Mouse (Mus musculus): ENCODE data around the gene 1700023F06Rik. TPM values are rescaled to one million over a fixed set of nuclear protein-coding genes. Genes with fewer than 3 reads are reported as not detected.

1700023F06Rik gene
- total RNA-seq (2012; rRNA removed) (not detected in 2 replicates), total RNA-seq (2014; rRNA removed) (not detected in 2 replicates), polyA plus RNA-seq (2012; ENCODE audit: insufficient read length, low read depth) (not detected in 2 replicates)

- H3K9me3 ChIP-seq (replicated peaks; ENCODE audit: low read length) = peaks cover 4% of the 10 kb centered on the region
- no peak within 1 kb of the TSS for H3K27ac ChIP-seq (ENCODE audit: insufficient read depth, low read depth)
- H3K4me1 ChIP-seq (ENCODE audit: control insufficient read depth in 1 of 2, insufficient read depth in 2 of 2) = 0 out of 4 replicates have a peak, but pooled peaks cover 0 to 6% of the 10 kb centered on the region in 2 experiments
- no peaks in the 10 kb centered on the region for H3K36me3 ChIP-seq (replicated peaks in 1 of 2; ENCODE audit: control insufficient read depth in 1 of 2, insufficient read depth in 1 of 2, low read length in 1 of 2)
- H3K27me3 ChIP-seq (replicated peaks) = no peaks in the 10 kb centered on the region
- no peak for DNase-seq (ENCODE audit: extremely low read depth)
- H3K4me3 ChIP-seq (replicated peaks in 1 of 3; ENCODE audit: low read depth in 2 of 3, low read length in 2 of 3, poor library complexity in 1 of 3) = no peak within 1 kb of the TSS
- H3K4me2 ChIP-seq (ENCODE audit: insufficient read depth, low read depth, poor library complexity, severe bottlenecking) = no peak within 1 kb of the TSS
- dilution Hi-C loops (cut with MboI; ENCODE audit: extremely low pct_ligation_motif_present, extremely low pct_unique_long_range_greater_than_20kb, low sequenced_read_pairs) = no loop called here
- in situ Hi-C loops (cut with MboI; ENCODE audit: low pct_ligation_motif_present, low pct_unique_long_range_greater_than_20kb, low sequenced_read_pairs) = no loop called here
- no peak for TF ChIP-seq RCOR1 (conservative IDR thresholded peaks at IDR 0.05; ENCODE audit: low read depth, low read length)
- no peak for TF ChIP-seq MAFK (IDR thresholded peaks at IDR 0.05; ENCODE audit: insufficient replicate concordance, low read length)
- H3K9ac ChIP-seq (ENCODE audit: insufficient read depth, low read depth) = no peak within 1 kb of the TSS
- H3K79me2 ChIP-seq (replicated peaks; ENCODE audit: control insufficient read depth, extremely low read depth, insufficient read depth, poor library complexity, severe bottlenecking) = no peaks in the 10 kb centered on the region
Measured at GRCm38 (mm10) chr11:103208458-103208857, at the start of gene 1700023F06Rik. Gene 1700023F06Rik, minus strand, starts transcription at chr11:103208558.

GRCm38 (mm10) chr11:103257938-103258481, 49.7 kb upstream of the 1700023F06Rik start:
- Histone ChIP-seq H3K36me3 (replicated peaks in 1 of 2; ENCODE audit: control insufficient read depth in 1 of 2, insufficient read depth in 1 of 2, low read length in 1 of 2) (peaks cover 0 to 35% of the 10 kb centered on the region in 2 experiments), H3K79me2 (replicated peaks; ENCODE audit: control insufficient read depth, extremely low read depth, insufficient read depth, poor library complexity, severe bottlenecking) (peaks cover 14% of the 10 kb centered on the region), H3K27me3 (replicated peaks) (no peaks in the 10 kb centered on the region), H3K4me2 (ENCODE audit: insufficient read depth, low read depth, poor library complexity, severe bottlenecking) (0 out of 2 replicates have a peak overlapping the region, but pooled peaks have one; percentile 3), H3K9ac (ENCODE audit: insufficient read depth, low read depth) (no peak overlapping the region), H3K4me1 (ENCODE audit: control insufficient read depth in 1 of 2, insufficient read depth in 2 of 2) (peaks cover 54 to 91% of the 10 kb centered on the region in 2 experiments), H3K4me3 (replicated peaks in 1 of 3; ENCODE audit: low read depth in 2 of 3, low read length in 2 of 3, poor library complexity in 1 of 3) (no peak overlapping the region), H3K9me3 (replicated peaks; ENCODE audit: low read length) (no peaks in the 10 kb centered on the region), H3K27ac (ENCODE audit: insufficient read depth, low read depth) (peak overlapping the region; percentile 50)
- in situ Hi-C loops (cut with MboI; ENCODE audit: low pct_ligation_motif_present, low pct_unique_long_range_greater_than_20kb, low sequenced_read_pairs) = no loop called here
- peak; percentile 80 for DNase-seq (ENCODE audit: extremely low read depth)
- dilution Hi-C loops (cut with MboI; ENCODE audit: extremely low pct_ligation_motif_present, extremely low pct_unique_long_range_greater_than_20kb, low sequenced_read_pairs) = no loop called here
- TF ChIP-seq CTCF (conservative IDR thresholded peaks at IDR 0.05 in 1 of 2, IDR thresholded peaks at IDR 0.05 in 1 of 2; ENCODE audit: low read depth in 2 of 2, low read length in 2 of 2) (no peak), TCF12 (IDR thresholded peaks at IDR 0.05; ENCODE audit: low read depth, low read length) (peak; percentile 44; the same call in 1 of the 2 replicates), KAT2A (IDR thresholded peaks at IDR 0.05; ENCODE audit: insufficient replicate concordance, low read length) (no peak), MAZ (IDR thresholded peaks at IDR 0.05; ENCODE audit: low read depth, low read length) (no peak), JUND (conservative IDR thresholded peaks at IDR 0.05; ENCODE audit: low read depth, low read length) (0 out of 2 replicates have a peak, but pooled peaks have one; percentile 18), MEF2A (IDR thresholded peaks at IDR 0.05; ENCODE audit: borderline replicate concordance, low read depth, low read length) (peak; percentile 16; the same call in 1 of the 2 replicates), MAX (IDR thresholded peaks at IDR 0.05; ENCODE audit: low read length) (0 out of 2 replicates have a peak, but pooled peaks have one; percentile 7), E2F4 (IDR thresholded peaks at IDR 0.05; ENCODE audit: insufficient replicate concordance, low read depth, low read length) (no peak), JUN (IDR thresholded peaks at IDR 0.05; ENCODE audit: insufficient read depth, low read depth, low read length) (peak; percentile 36; the same call in 1 of the 2 replicates), EP300 (IDR thresholded peaks at IDR 0.05; ENCODE audit: low read length) (peak; percentile 72), IRF4 (IDR thresholded peaks at IDR 0.05; ENCODE audit: low read depth, low read length) (0 out of 2 replicates have a peak, but pooled peaks have one; percentile 59), NELFE (IDR thresholded peaks at IDR 0.05; ENCODE audit: low read depth, low read length) (no peak), CHD2 (IDR thresholded peaks at IDR 0.05; ENCODE audit: low read length) (0 out of 2 replicates have a peak, but pooled peaks have one; percentile 30)

Data from CH12.LX (cell line).